Mouse (Mus musculus) embryo, embryonic 10.5 days (tissue): ENCODE data around the gene Erich4.
A peak's percentile ranks its signal among the peaks of the same experiment; 100 is the strongest.

ENCODE experiments used
- DNase-seq: peaks from one replicate; pipeline ENCODE4 v3.0.0-alpha.2; 2015; ENCODE audit warnings: low spot score

The Erich4 gene

GRCm38 (mm10) chr7:25615706-25616011 is at the start of gene Erich4:
TSS of gene Erich4 (minus strand) at chr7:25615892.
- no peak for DNase-seq

GRCm38 (mm10) chr7:25658657-25659472 is 43.2 kb upstream of the Erich4 start, which contains the start of the genes Bckdha and Exosc5:
TSS of gene Bckdha (minus strand) at chr7:25658981.
TSS of gene Exosc5 (plus strand) at chr7:25659164.
- DNase-seq: peak; percentile 100

- DNase-seq: no peak
Observed at GRCm38 (mm10) chr7:25657785-25658184, 42.1 kb upstream of the Erich4 start.

- DNase-seq: no peak
Observed at GRCm38 (mm10) chr7:25655601-25656428, 40.1 kb upstream of the Erich4 start.

GRCm38 (mm10) chr7:25652244-25652759 is 36.6 kb upstream of the Erich4 start:
- DNase-seq: no peak

GRCm38 (mm10) chr7:25651281-25651680 is 35.6 kb upstream of the Erich4 start:
- no peak for DNase-seq

- no peak for DNase-seq
Observed at GRCm38 (mm10) chr7:25649839-25650238, 34.1 kb upstream of the Erich4 start.

GRCm38 (mm10) chr7:25647574-25648123 is 32.0 kb upstream of the Erich4 start:
- no peak for DNase-seq

GRCm38 (mm10) chr7:25645074-25645473 is 29.4 kb upstream of the Erich4 start:
- DNase-seq: no peak

- DNase-seq: no peak
Observed at GRCm38 (mm10) chr7:25644631-25645030, 28.9 kb upstream of the Erich4 start.

GRCm38 (mm10) chr7:25644136-25644535 is 28.4 kb upstream of the Erich4 start:
- DNase-seq: no peak

GRCm38 (mm10) chr7:25639754-25640153 is 24.1 kb upstream of the Erich4 start:
- no peak for DNase-seq

GRCm38 (mm10) chr7:25637099-25637498 is 21.4 kb upstream of the Erich4 start:
- no peak for DNase-seq

- DNase-seq: no peak
Observed at GRCm38 (mm10) chr7:25636373-25636772, 20.7 kb upstream of the Erich4 start.

GRCm38 (mm10) chr7:25632679-25633078 is 17.0 kb upstream of the Erich4 start:
- no peak for DNase-seq

- DNase-seq: no peak
Observed at GRCm38 (mm10) chr7:25628323-25628620, 12.6 kb upstream of the Erich4 start.

- DNase-seq: peak; percentile 59
Observed at GRCm38 (mm10) chr7:25627431-25628322, 12.0 kb upstream of the Erich4 start.

- peak; percentile 8 for DNase-seq
Observed at GRCm38 (mm10) chr7:25626509-25627430, 11.1 kb upstream of the Erich4 start, which contains the start of gene B3gnt8. TSS of gene B3gnt8 (plus strand) at chr7:25626654.

GRCm38 (mm10) chr7:25625594-25626250 is 10.0 kb upstream of the Erich4 start:
- peak; percentile 34 for DNase-seq

- no peak for DNase-seq
Observed at GRCm38 (mm10) chr7:25624851-25625250, 9.2 kb upstream of the Erich4 start.
